Mouse (Mus musculus): ENCODE results near the gene Snapc1. TPM values are rescaled to one million over a fixed set of nuclear protein-coding genes. Genes with fewer than 3 reads are reported as not detected.

The Snapc1 gene
- polyA plus RNA-seq (2017; shearing (Covaris generic)) = 44.5 TPM

GRCm38 (mm10) chr12:73964291-73965281 lies at the start of gene Snapc1:
TSS of gene Snapc1 (plus strand) at chr12:73964481.

GRCm38 (mm10) chr12:73937353-73937752 lies 26.9 kb upstream of the Snapc1 start, which contains the start of gene Gm49321:
TSS of gene Gm49321 (plus strand) at chr12:73937653.

DNA sequence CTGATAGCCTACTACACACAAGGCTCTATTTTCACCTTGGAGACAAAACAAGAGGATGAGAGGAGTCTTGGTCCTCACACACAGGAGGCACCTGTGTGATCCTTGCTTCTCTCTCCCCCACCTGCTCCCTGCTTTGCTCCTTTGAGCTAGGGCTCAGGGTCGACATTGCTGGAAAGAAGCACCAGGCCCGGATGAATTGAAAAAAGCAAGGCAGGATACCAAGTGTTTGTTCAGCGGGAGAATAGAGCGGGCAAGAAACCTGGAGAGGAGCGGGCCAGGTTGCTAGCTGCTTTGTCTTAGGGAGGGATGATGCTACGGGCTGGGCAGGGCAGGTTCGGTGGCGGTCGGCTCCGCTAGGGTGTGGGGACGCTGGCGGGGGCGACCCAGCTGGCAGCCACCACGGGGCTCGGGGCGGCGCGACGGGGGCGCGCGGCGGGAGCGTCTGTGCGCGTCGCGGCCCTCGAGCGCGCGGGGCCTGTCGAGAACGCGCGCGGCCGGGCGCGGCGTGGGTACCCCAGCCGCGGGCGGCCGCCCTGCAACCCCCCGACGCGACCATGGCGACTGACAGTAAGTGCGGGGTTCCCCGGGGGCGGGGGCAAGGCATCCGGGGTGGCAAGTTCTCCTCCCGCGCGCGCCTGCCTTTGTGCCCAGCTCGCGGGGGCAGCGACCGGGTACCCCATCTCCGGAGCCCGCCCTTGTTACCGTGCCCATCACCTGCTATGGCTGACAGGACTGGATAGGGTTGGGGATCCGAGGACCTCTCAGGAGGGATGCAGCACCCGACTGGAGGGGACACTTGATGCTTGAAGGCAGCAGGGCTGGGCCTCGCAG lies 33.2 kb downstream of the Snapc1 start, which contains the start of gene Syt16:
Syt16 (plus strand) TSS at position 365 of the 831 bp plus-strand sequence.

Other genes with a start within 250 kb of the Snapc1 start
- gene Hif1a, start 63.1 kb upstream of the Snapc1 start, polyA plus RNA-seq (2017; shearing (Covaris generic)) = 77.3 TPM
- 28.9 TPM for gene Gm49321, start 26.8 kb upstream of the Snapc1 start, polyA plus RNA-seq (2017; shearing (Covaris generic))
- not detected for gene Syt16, start 33.2 kb downstream of the Snapc1 start, polyA plus RNA-seq (2017; shearing (Covaris generic))

Measured in CD4-positive, CD25-positive, alpha-beta regulatory T cell, adult 9 weeks (primary cell).